Mouse (Mus musculus) liver, embryonic 12.5 days (tissue): ENCODE results near the gene Gtsf1l. TPM values are rescaled to one million over a fixed set of nuclear protein-coding genes. Genes with fewer than 3 reads are reported as not detected.

Source experiments
- ATAC-seq: fragments of 200-750 bp; cut with Nextera tagmentation; 2 replicates; pipeline ENCODE4 v1.8.0; 2017; ENCODE audit warnings: moderate number of reproducible peaks, mild to moderate bottlenecking, moderate library complexity
- H3K27ac ChIP-seq: fragments of 300-500 bp; sonication (generic); 2 replicates; pipeline ENCODE4 v1.5.1; 2016; ENCODE audit warnings: mild to moderate bottlenecking
- H3K27me3 ChIP-seq: fragments of 300-500 bp; sonication (generic); replicated peaks from 2 replicates; pipeline ENCODE4 v1.6.1; 2016; ENCODE audit warnings: mild to moderate bottlenecking, moderate library complexity
- H3K36me3 ChIP-seq: fragments of 300-500 bp; sonication (generic); 2 replicates; pipeline ENCODE4 v1.6.1; 2016; ENCODE audit warnings: mild to moderate bottlenecking, moderate library complexity
- H3K4me1 ChIP-seq: fragments of 300-500 bp; sonication (generic); 2 replicates; pipeline ENCODE4 v1.6.1; 2016
- H3K4me2 ChIP-seq: fragments of 300-500 bp; sonication (generic); 2 replicates; pipeline ENCODE4 v1.6.1; 2016; ENCODE audit warnings: mild to moderate bottlenecking, moderate library complexity
- H3K4me3 ChIP-seq: fragments of 300-500 bp; sonication (generic); 2 replicates; pipeline ENCODE4 v1.5.1; 2016; ENCODE audit warnings: mild to moderate bottlenecking, moderate library complexity
- H3K9ac ChIP-seq: fragments of 300-500 bp; sonication (generic); 2 replicates; pipeline ENCODE4 v1.6.1; 2016; ENCODE audit warnings: mild to moderate bottlenecking, moderate library complexity
- H3K9me3 ChIP-seq: fragments of 300-500 bp; sonication (generic); replicated peaks from 2 replicates; pipeline ENCODE4 v1.6.1; 2016; ENCODE audit warnings: mild to moderate bottlenecking, moderate library complexity
- WGBS: fragments of 180-500 bp; shearing (Covaris S2); methylation state at CpG from one replicate; pipeline ENCODE4 v1.1.7; 2016; ENCODE audit not compliant: insufficient replicate concordance; 5-methylcytosine and 5-hydroxymethylcytosine counted together
- polyA plus RNA-seq: library from polyadenylated mRNA; unstranded; fragments of >200 nt; fragmentation: Nextera tagmentation; extraction: Ambion mirVana; gene quantifications from 2 replicates; pipeline ENCODE4 v1.2.1, GENCODE M21; 2016

Gtsf1l gene
- polyA plus RNA-seq, 1 experiment from 2014 or later: not detected

GRCm38 (mm10) chr2:163104086-163104770 lies 16.6 kb upstream of the Gtsf1l start:
- 76% methylated on average over 13 of the region's 13 CpGs for WGBS
- Histone ChIP-seq H3K9ac (no peak overlapping the region), H3K9me3 (no peaks in the 10 kb centered on the region), H3K36me3 (no peaks in the 10 kb centered on the region), H3K27me3 (peaks cover 7% of the 10 kb centered on the region; the same call in 1 of the 2 replicates), H3K4me2 (no peak overlapping the region), H3K27ac (no peak overlapping the region), H3K4me3 (no peak overlapping the region), H3K4me1 (no peaks in the 10 kb centered on the region; the same call in 1 of the 2 replicates)
- no peak for ATAC-seq

GRCm38 (mm10) chr2:163102900-163103653 lies 15.4 kb upstream of the Gtsf1l start:
- Histone ChIP-seq H3K27me3 (peaks cover 7% of the 10 kb centered on the region; the same call in 1 of the 2 replicates), H3K27ac (no peak overlapping the region), H3K9ac (no peak overlapping the region), H3K36me3 (no peaks in the 10 kb centered on the region), H3K9me3 (no peaks in the 10 kb centered on the region), H3K4me1 (no peaks in the 10 kb centered on the region; the same call in 1 of the 2 replicates), H3K4me3 (no peak overlapping the region), H3K4me2 (no peak overlapping the region)
- 62% methylated on average over 18 of the region's 18 CpGs for WGBS
- ATAC-seq: no peak

GRCm38 (mm10) chr2:163102216-163102615 lies 14.6 kb upstream of the Gtsf1l start:
- Histone ChIP-seq H3K27ac (no peak overlapping the region), H3K9ac (no peak overlapping the region), H3K4me2 (no peak overlapping the region), H3K9me3 (no peaks in the 10 kb centered on the region), H3K4me3 (no peak overlapping the region), H3K27me3 (peaks cover 7% of the 10 kb centered on the region; the same call in 1 of the 2 replicates), H3K4me1 (no peaks in the 10 kb centered on the region; the same call in 1 of the 2 replicates), H3K36me3 (no peaks in the 10 kb centered on the region)
- WGBS: 58% methylated on average over 7 of the region's 7 CpGs
- ATAC-seq: no peak

- Histone ChIP-seq H3K36me3 (no peaks in the 10 kb centered on the region), H3K9ac (no peak overlapping the region), H3K4me1 (no peaks in the 10 kb centered on the region; the same call in 1 of the 2 replicates), H3K4me2 (no peak overlapping the region), H3K4me3 (no peak overlapping the region), H3K27me3 (peaks cover 7% of the 10 kb centered on the region; the same call in 1 of the 2 replicates), H3K9me3 (no peaks in the 10 kb centered on the region), H3K27ac (no peak overlapping the region)
- WGBS: 9% methylated on average over 10 of the region's 10 CpGs
- no peak for ATAC-seq
These were observed 14.1 kb upstream of the Gtsf1l start for GRCm38 (mm10) chr2:163101646-163102203.

- Histone ChIP-seq H3K4me1 (no peaks in the 10 kb centered on the region; the same call in 1 of the 2 replicates), H3K9me3 (no peaks in the 10 kb centered on the region), H3K27ac (no peak overlapping the region)
These were observed 12.9 kb upstream of the Gtsf1l start for GRCm38 (mm10) chr2:163100551-163100950.

GRCm38 (mm10) chr2:163099919-163100318 lies 12.3 kb upstream of the Gtsf1l start:
- peaks cover 7% of the 10 kb centered on the region; the same call in 1 of the 2 replicates for H3K27me3 ChIP-seq
- no peak for ATAC-seq
- H3K4me1 ChIP-seq: no peaks in the 10 kb centered on the region; the same call in 1 of the 2 replicates
- H3K36me3 ChIP-seq: no peaks in the 10 kb centered on the region
- H3K9me3 ChIP-seq: no peaks in the 10 kb centered on the region
- H3K4me3 ChIP-seq: no peak overlapping the region
- no peak overlapping the region for H3K27ac ChIP-seq
- H3K4me2 ChIP-seq: no peak overlapping the region
- no peak overlapping the region for H3K9ac ChIP-seq
- WGBS: 34% methylated on average over 8 of the region's 8 CpGs

More at GRCm38 (mm10) chr2:163100551-163100950, 12.9 kb upstream of the Gtsf1l start:
- H3K4me3 ChIP-seq: no peak overlapping the region
- no peaks in the 10 kb centered on the region for H3K36me3 ChIP-seq
- no peak for ATAC-seq
- H3K27me3 ChIP-seq: peaks cover 7% of the 10 kb centered on the region; the same call in 1 of the 2 replicates
- 58% methylated on average over 5 of the region's 5 CpGs for WGBS
- H3K4me2 ChIP-seq: no peak overlapping the region
- H3K9ac ChIP-seq: no peak overlapping the region

GRCm38 (mm10) chr2:163095784-163096183 lies 8.1 kb upstream of the Gtsf1l start:
- H3K4me1 ChIP-seq: no peaks in the 10 kb centered on the region
- H3K9me3 ChIP-seq: no peaks in the 10 kb centered on the region
- no peak overlapping the region for H3K27ac ChIP-seq
- H3K4me2 ChIP-seq: no peak overlapping the region
- peaks cover 7% of the 10 kb centered on the region; the same call in 1 of the 2 replicates for H3K27me3 ChIP-seq
- H3K9ac ChIP-seq: no peak overlapping the region
- WGBS: 46% methylated on average over 3 of the region's 3 CpGs
- no peak overlapping the region for H3K4me3 ChIP-seq
- H3K36me3 ChIP-seq: no peaks in the 10 kb centered on the region
- ATAC-seq: no peak

- Histone ChIP-seq H3K4me2 (no peak overlapping the region), H3K4me3 (no peak overlapping the region), H3K27me3 (no peaks in the 10 kb centered on the region; the same call in 1 of the 2 replicates), H3K9ac (no peak overlapping the region), H3K4me1 (no peaks in the 10 kb centered on the region), H3K27ac (no peak overlapping the region), H3K9me3 (no peaks in the 10 kb centered on the region), H3K36me3 (no peaks in the 10 kb centered on the region)
- WGBS: 85% methylated on average over 10 of the region's 10 CpGs
- no peak for ATAC-seq
These were observed 7.3 kb upstream of the Gtsf1l start for GRCm38 (mm10) chr2:163094909-163095308.

GRCm38 (mm10) chr2:163089475-163090123 lies 1.9 kb upstream of the Gtsf1l start:
- peaks cover 6% of the 10 kb centered on the region for H3K36me3 ChIP-seq
- no peak overlapping the region for H3K27ac ChIP-seq
- WGBS: 50% methylated on average over 5 of the region's 5 CpGs
- no peak overlapping the region for H3K9ac ChIP-seq
- no peaks in the 10 kb centered on the region for H3K4me1 ChIP-seq
- no peaks in the 10 kb centered on the region for H3K27me3 ChIP-seq
- no peak for ATAC-seq
- H3K4me2 ChIP-seq: no peak overlapping the region
- no peak overlapping the region for H3K4me3 ChIP-seq
- no peaks in the 10 kb centered on the region for H3K9me3 ChIP-seq

GRCm38 (mm10) chr2:163086561-163086960 lies 1.1 kb downstream of the Gtsf1l start:
- Histone ChIP-seq H3K4me1 (0 out of 2 replicates have a peak, but pooled peaks cover 3% of the 10 kb centered on the region), H3K9me3 (no peaks in the 10 kb centered on the region), H3K4me3 (no peak overlapping the region), H3K4me2 (no peak overlapping the region), H3K9ac (no peak overlapping the region), H3K27ac (no peak overlapping the region), H3K27me3 (no peaks in the 10 kb centered on the region), H3K36me3 (peaks cover 32% of the 10 kb centered on the region)
- ATAC-seq: no peak
- WGBS: 44% methylated on average over 8 of the region's 8 CpGs

GRCm38 (mm10) chr2:163085047-163085446 lies 2.6 kb downstream of the Gtsf1l start:
- WGBS: 76% methylated on average over 6 of the region's 6 CpGs
- no peak for ATAC-seq
- Histone ChIP-seq H3K4me2 (no peak overlapping the region), H3K36me3 (peaks cover 45% of the 10 kb centered on the region), H3K9ac (no peak overlapping the region), H3K4me1 (0 out of 2 replicates have a peak, but pooled peaks cover 3% of the 10 kb centered on the region), H3K9me3 (no peaks in the 10 kb centered on the region), H3K27me3 (no peaks in the 10 kb centered on the region), H3K27ac (no peak overlapping the region), H3K4me3 (no peak overlapping the region)
